Mouse (Mus musculus) G1E (cell line): ENCODE measurements around the gene E330034G19Rik. TPM values are rescaled to one million over a fixed set of nuclear protein-coding genes. Genes with fewer than 3 reads are reported as not detected.

Experiments used
- ATAC-seq: 2 replicates; pipeline ENCODE4 v1.8.0; 2016; ENCODE audit warnings: mild to moderate bottlenecking; ENCODE audit not compliant: insufficient number of reproducible peaks, poor library complexity, low FRiP score, severe bottlenecking; ENCODE audit errors: extremely low read depth
- DNase-seq: peaks from one replicate; pipeline ENCODE4 v3.0.0; 2012; ENCODE audit warnings: low spot score
- H3K27me3 ChIP-seq: 2 replicates; pipeline ENCODE4 v1.6.1; 2012; ENCODE audit warnings: mild to moderate bottlenecking, low read length, inconsistent platforms; ENCODE audit not compliant: insufficient read depth
- H3K36me3 ChIP-seq: replicated peaks from 2 replicates; pipeline ENCODE3; 2012; ENCODE audit warnings: mild to moderate bottlenecking, inconsistent platforms
- H3K4me1 ChIP-seq: 2 replicates; pipeline ENCODE4 v1.6.1; 2012; ENCODE audit warnings: low read depth, low read length, inconsistent platforms, mixed read lengths; ENCODE audit not compliant: insufficient read depth
- H3K4me3 ChIP-seq: 2 replicates; pipeline ENCODE4 v1.5.1; 2012; ENCODE audit warnings: low read depth, mild to moderate bottlenecking, inconsistent platforms, low read length, moderate library complexity, mixed read lengths
- H3K9me3 ChIP-seq: replicated peaks from 2 replicates; pipeline ENCODE4 v1.6.1; 2012; ENCODE audit warnings: inconsistent platforms
- CTCF ChIP-seq: IDR thresholded peaks from 2 replicates; pipeline ENCODE4 v1.5.1; 2012; ENCODE audit warnings: low read depth, low read length, inconsistent platforms, mixed read lengths
- GATA1 ChIP-seq: IDR thresholded peaks from 2 replicates; pipeline ENCODE4 v1.6.1; 2012; ENCODE audit warnings: borderline replicate concordance, low read length, inconsistent platforms, mixed read lengths
- GATA2 ChIP-seq: IDR thresholded peaks from 2 replicates; pipeline ENCODE4 v1.6.1; 2012; ENCODE audit warnings: low read depth, low read length, inconsistent platforms, borderline replicate concordance
- POLR2AphosphoS5 ChIP-seq: IDR thresholded peaks from 2 replicates; pipeline ENCODE4 v1.6.1; 2012; ENCODE audit warnings: low read depth, low read length, inconsistent platforms; ENCODE audit not compliant: insufficient replicate concordance
- TAL1 ChIP-seq: conservative IDR thresholded peaks from 2 replicates; pipeline ENCODE4 v1.6.1; 2012; ENCODE audit warnings: low read depth, low read length, inconsistent platforms, mixed read lengths
- polyA plus RNA-seq: library from polyadenylated mRNA; stranded (reverse); fragments of >175 nt; gene quantifications from 2 replicates; pipeline ENCODE4 v1.2.3, GENCODE M21; 2012
- total RNA-seq, 2 experiments: library from RNA; stranded (forward) in 1 of 2; stranded (reverse) in 1 of 2; fragments of 200-1000 nt in 1 of 2; fragments of >200 nt in 1 of 2; fragmentation: Nextera tagmentation in 1 of 2; gene quantifications; 2 replicates each; pipeline ENCODE4 v1.2.3; 2014 to 2017

Gene E330034G19Rik
- total and polyA plus RNA-seq, 3 experiments, result not detected

DNA sequence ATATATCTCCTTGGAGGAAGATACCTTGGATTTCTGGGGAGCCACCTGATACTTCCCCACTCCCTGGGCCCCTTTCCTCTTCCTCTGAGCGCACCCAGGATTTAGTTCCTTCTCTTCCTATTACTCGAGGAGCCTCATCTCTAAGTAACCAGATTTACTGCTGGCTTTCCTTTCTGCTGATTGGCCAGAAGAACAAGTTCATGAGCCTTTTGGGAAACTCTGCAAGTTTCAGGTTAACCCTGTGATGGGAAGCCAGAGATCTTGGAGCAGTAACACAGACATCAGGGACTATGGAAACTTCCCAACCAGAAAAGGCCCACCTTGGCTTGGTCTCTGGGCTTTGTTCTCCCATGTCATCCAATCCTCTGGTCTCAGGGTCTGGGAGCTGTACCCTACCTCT, 37.1 kb upstream of the E330034G19Rik start:
- no peaks in the 10 kb centered on the region; the same call in 1 of the 2 replicates for H3K4me1 ChIP-seq
- no peaks in the 10 kb centered on the region for H3K36me3 ChIP-seq
- no peak overlapping the region for H3K4me3 ChIP-seq
- DNase-seq, result no peak
- 0 out of 2 replicates have a peak, but pooled peaks cover 2% of the 10 kb centered on the region for H3K9me3 ChIP-seq
- TF ChIP-seq TAL1 (no peak), GATA1 (no peak), CTCF (no peak), GATA2 (no peak), POLR2AphosphoS5 (no peak)
- H3K27me3 ChIP-seq, result peaks cover 17% of the 10 kb centered on the region; the same call in 1 of the 2 replicates
- ATAC-seq, result no peak

DNA sequence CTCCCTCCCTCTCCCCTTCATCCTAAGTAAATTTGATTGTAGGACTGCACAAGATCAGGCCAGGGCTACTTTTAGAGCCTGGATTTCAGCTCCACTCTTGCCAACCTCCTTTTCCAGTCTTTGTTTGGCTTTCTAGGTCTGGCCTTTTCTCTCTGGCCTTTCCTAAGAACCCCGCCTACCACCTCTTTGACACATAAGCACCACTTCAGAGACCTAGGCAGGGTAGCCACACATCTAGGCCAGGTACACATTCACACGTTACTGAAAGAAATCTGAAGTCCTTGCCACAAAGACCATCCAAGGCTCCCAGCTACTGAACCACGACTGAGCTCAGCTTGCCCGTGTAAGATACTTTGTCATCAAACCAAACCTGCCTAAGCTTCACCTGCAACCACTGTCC, 32.6 kb upstream of the E330034G19Rik start:
- Histone ChIP-seq H3K27me3 (peaks cover 21% of the 10 kb centered on the region), H3K4me3 (no peak overlapping the region), H3K9me3 (no peaks in the 10 kb centered on the region), H3K4me1 (no peaks in the 10 kb centered on the region), H3K36me3 (no peaks in the 10 kb centered on the region)
- TF ChIP-seq POLR2AphosphoS5 (no peak), TAL1 (no peak), CTCF (no peak), GATA1 (no peak), GATA2 (no peak)
- DNase-seq (no peak), ATAC-seq (no peak)

DNA sequence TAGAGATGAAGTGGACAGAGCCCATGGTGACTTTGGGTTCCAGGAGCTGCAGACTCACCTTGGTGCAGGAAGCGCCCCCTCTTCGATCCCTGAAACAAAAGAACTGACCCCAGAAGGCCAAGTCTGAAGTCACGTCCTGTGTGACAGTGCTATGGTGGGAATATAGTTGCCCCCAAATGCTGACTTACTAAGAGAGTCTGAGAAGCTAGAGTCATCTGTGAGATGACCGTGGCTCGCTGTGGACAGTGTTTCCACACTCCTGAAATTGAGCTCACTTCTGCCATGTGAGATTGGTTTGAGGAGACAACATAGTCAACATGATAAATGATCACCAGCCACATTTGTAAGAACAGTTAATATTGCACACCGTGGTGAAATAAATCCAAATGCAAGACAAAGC, 30.6 kb upstream of the E330034G19Rik start:
- DNase-seq (no peak), ATAC-seq (no peak)
- Histone ChIP-seq H3K9me3 (no peaks in the 10 kb centered on the region), H3K27me3 (peaks cover 16% of the 10 kb centered on the region), H3K4me3 (no peak overlapping the region), H3K4me1 (no peaks in the 10 kb centered on the region), H3K36me3 (no peaks in the 10 kb centered on the region)
- no peak for TF ChIP-seq TAL1

DNA sequence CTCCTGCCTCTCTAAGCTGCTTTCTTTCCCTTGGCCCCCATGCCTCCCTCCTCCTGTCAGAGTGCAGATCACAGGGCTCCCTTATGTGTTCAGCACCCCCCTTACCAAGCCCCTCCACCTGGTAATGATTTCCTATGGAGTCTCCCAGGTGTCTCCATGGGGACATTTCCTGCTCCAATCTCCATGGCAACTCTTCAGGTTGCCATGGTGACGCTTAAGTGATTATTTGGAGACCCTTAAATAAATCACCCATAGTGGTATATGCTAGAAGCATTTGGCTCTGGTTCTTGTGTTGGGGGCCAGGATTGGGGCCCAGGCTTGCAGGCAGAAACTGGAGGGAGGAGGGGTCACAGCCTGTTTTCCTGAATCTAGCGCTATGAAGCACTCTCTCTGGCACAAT, 30.1 kb upstream of the E330034G19Rik start:
- ATAC-seq, result no peak
- peaks cover 19% of the 10 kb centered on the region for H3K27me3 ChIP-seq
- no peaks in the 10 kb centered on the region for H3K9me3 ChIP-seq
- H3K36me3 ChIP-seq, result no peaks in the 10 kb centered on the region
- no peak overlapping the region for H3K4me3 ChIP-seq
- TF ChIP-seq CTCF, result no peak
- TF ChIP-seq GATA1, result no peak
- TF ChIP-seq POLR2AphosphoS5, result no peak
- no peak for TF ChIP-seq TAL1
- no peak for TF ChIP-seq GATA2
- H3K4me1 ChIP-seq, result no peaks in the 10 kb centered on the region
- no peak for DNase-seq

DNA sequence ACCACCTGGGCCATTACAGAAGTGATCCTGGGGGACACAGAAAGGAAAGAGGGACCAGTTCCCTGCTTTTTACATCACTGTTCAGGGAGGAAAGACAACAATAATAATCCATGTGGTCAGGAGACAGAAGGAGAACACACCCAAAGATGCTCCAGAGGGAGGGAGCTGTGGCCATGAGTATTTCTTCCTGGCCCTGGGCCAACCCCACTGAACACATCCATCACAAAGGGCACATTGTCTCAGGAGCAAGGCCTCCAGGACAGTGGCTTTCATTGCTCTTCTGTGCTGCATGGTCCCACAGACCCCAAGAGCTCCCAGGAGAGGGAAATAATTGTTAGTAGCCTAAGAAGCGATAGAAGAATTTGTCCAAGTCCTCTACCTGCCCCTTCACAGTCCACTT, 23.4 kb upstream of the E330034G19Rik start:
- Histone ChIP-seq H3K27me3 (peaks cover 25% of the 10 kb centered on the region), H3K4me3 (no peak overlapping the region), H3K9me3 (no peaks in the 10 kb centered on the region), H3K4me1 (peaks cover 3% of the 10 kb centered on the region), H3K36me3 (no peaks in the 10 kb centered on the region)
- no peak for TF ChIP-seq GATA2
- TF ChIP-seq GATA1, result no peak
- TF ChIP-seq POLR2AphosphoS5, result no peak
- TF ChIP-seq CTCF, result no peak
- TF ChIP-seq TAL1, result no peak
- DNase-seq (no peak), ATAC-seq (no peak)

DNA sequence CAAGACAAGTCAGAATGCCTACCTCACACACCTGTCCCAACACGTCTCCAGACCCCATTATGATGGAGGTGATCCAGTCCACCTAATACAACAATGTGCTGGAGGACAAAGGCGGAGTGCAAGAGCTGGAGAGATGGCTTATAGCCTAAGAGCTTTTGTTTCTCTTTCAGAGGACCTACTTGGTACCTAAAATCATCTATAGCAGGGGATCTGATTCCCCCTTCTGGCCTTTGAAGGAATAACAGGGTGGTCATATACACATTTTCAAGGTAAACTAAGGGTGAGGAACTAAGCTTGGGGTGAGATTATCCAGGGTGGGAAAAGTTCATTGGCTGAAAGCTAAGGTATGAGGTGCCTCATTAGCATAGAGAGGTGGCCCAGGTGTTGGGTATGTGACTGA, 19.4 kb upstream of the E330034G19Rik start:
- Histone ChIP-seq H3K4me3 (no peak overlapping the region), H3K9me3 (no peaks in the 10 kb centered on the region), H3K4me1 (peaks cover 3% of the 10 kb centered on the region), H3K27me3 (peaks cover 18% of the 10 kb centered on the region), H3K36me3 (no peaks in the 10 kb centered on the region)
- no peak for DNase-seq
- no peak for TF ChIP-seq GATA1
- no peak for TF ChIP-seq CTCF
- TF ChIP-seq POLR2AphosphoS5, result no peak
- no peak for TF ChIP-seq GATA2
- no peak for TF ChIP-seq TAL1
- ATAC-seq, result no peak

DNA sequence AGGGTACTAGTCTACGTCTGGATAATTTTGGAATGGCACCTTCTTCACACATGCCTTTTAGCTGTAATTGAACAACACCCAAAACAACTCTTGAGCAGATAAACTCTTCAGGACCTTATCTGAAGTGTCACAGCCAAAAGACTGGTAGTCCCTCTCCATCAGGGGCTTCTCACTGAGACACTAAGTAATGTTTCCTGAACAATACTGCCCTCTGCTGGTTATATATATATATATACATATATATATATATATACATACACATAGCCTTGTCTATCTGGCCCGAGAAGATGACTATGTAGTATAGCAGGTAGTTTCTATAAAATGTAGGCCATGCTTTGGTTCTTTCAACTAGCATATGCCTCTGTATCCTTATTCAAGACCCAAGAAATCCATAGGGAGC, 17.5 kb upstream of the E330034G19Rik start:
- Histone ChIP-seq H3K4me1 (peaks cover 3% of the 10 kb centered on the region), H3K9me3 (no peaks in the 10 kb centered on the region), H3K36me3 (no peaks in the 10 kb centered on the region), H3K27me3 (peaks cover 10% of the 10 kb centered on the region), H3K4me3 (no peak overlapping the region)
- ATAC-seq (no peak), DNase-seq (no peak)
- no peak for TF ChIP-seq POLR2AphosphoS5
